Mouse (Mus musculus): ENCODE measurements around the gene Ccnq.

- TF ChIP-seq POLR2A (IDR thresholded peaks at IDR 0.05; ENCODE audit: borderline replicate concordance, extremely low read depth, insufficient read depth, insufficient read length, poor library complexity, severe bottlenecking), result no peak
- TF ChIP-seq CTCF (IDR thresholded peaks at IDR 0.05; ENCODE audit: borderline replicate concordance, extremely low read depth, insufficient read depth, insufficient read length), result no peak
Measured at GRCm38 (mm10) chr11:78793116-78793515, 41.6 kb upstream of the Ccnq start.

Data from brain, embryonic 14.5 days (tissue).